In the genomic region with DNA sequence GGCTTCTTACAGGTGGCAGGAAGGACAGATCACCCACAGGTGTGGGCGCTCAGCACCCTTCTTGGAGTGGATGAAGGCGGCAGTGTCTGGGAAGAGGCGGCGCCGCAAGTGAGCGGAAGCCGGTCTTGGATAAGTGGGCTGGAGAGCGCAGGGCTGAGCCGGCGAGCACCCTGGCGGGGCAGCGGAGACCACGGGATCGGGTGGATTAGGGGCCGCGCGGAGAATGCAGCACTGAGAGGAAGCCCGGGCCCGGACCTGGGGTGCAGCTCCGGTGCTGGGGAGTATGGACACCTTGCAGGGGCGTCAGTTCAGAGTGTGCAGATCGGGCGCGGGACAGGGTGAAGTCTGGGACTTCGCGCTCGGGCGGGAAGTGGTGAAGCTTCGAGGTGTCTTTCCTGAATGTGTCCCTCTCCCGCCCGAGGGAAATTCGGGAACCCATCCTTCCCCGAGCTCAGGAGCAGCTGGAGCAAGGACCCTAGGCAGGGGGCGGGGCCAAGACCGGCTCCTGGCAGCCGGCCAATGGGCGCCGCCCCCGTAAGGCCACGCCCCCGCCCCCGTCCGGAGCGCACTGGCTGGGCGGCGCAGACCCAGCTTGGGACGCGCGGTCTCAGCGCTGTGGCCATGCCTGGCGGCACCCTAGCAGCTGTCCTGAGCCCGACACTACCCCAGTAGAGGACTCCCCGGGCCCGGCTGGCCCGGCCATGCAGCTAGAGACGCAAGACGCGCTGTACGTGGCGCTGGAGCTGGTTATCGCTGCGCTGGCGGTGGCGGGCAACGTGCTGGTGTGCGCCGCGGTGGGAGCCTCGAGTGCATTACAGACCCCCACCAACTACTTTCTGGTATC, we compare ENCODE assay signal across 8 mouse cellular contexts. TPM values are rescaled to one million over a fixed set of nuclear protein-coding genes. Genes with fewer than 3 reads are reported as not detected.
DNase-seq lines count a peak whose midpoint lies in the region; ATAC-seq and TF ChIP-seq lines count a peak whose summit lies in the region.

A gene (plus strand): TSS at position 584 of the 844 bp plus-strand sequence.

- peak within 1 kb of the TSS; percentile 71 for H3K9ac ChIP-seq in hindbrain, embryonic 13.5 days

- WGBS in hindbrain, embryonic 13.5 days: under 1% methylated on average over 63 of the region's 69 CpGs
- under 1% methylated on average over 69 of the region's 69 CpGs for WGBS in limb, embryonic 10.5 days
- under 1% methylated on average over 69 of the region's 69 CpGs for WGBS in midbrain, embryonic 10.5 days
- WGBS in small intestine, adult 2 months: under 1% methylated on average over 69 of the region's 69 CpGs

- peak; percentile 92 for ATAC-seq in hindbrain, embryonic 13.5 days (ENCODE audit: low FRiP score)
- no peak for ATAC-seq in erythroid progenitor cell, adult 5-6 weeks (replicated peaks; ENCODE audit: low FRiP score, poor library complexity, severe bottlenecking)

- no peak within 1 kb of the TSS for H3K27ac ChIP-seq in hindbrain, embryonic 13.5 days
- H3K27ac ChIP-seq in limb, embryonic 10.5 days: peak within 1 kb of the TSS; percentile 85
- H3K27ac ChIP-seq in midbrain, embryonic 10.5 days (replicated peaks): peak within 1 kb of the TSS; percentile 62
- H3K27ac ChIP-seq in small intestine, adult 2 months (ENCODE audit: insufficient read depth, low read depth, low read length): peak within 1 kb of the TSS; percentile 25; the same call in 1 of the 2 replicates

- TF ChIP-seq CTCF in small intestine, adult 2 months (IDR thresholded peaks at IDR 0.05; ENCODE audit: extremely low read depth, insufficient read length, insufficient replicate concordance, low read depth, low read length): no peak

- peak within 1 kb of the TSS; percentile 99 for H3K4me2 ChIP-seq in hindbrain, embryonic 13.5 days

- H3K9me3 ChIP-seq in hindbrain, embryonic 13.5 days: no peaks in the 10 kb centered on the region
- no peaks in the 10 kb centered on the region for H3K9me3 ChIP-seq in limb, embryonic 10.5 days (replicated peaks)
- peaks cover 8% of the 10 kb centered on the region for H3K9me3 ChIP-seq in midbrain, embryonic 10.5 days (replicated peaks)

- peak within 1 kb of the TSS; percentile 68 for H3K4me3 ChIP-seq in hindbrain, embryonic 13.5 days
- peak within 1 kb of the TSS; percentile 66 for H3K4me3 ChIP-seq in limb, embryonic 10.5 days
- H3K4me3 ChIP-seq in midbrain, embryonic 10.5 days: peak within 1 kb of the TSS; percentile 65
- peak within 1 kb of the TSS; percentile 84 for H3K4me3 ChIP-seq in small intestine, adult 2 months (ENCODE audit: low read depth, low read length)

- H3K36me3 ChIP-seq in hindbrain, embryonic 13.5 days: no peaks in the 10 kb centered on the region
- H3K36me3 ChIP-seq in limb, embryonic 10.5 days: no peaks in the 10 kb centered on the region
- no peaks in the 10 kb centered on the region for H3K36me3 ChIP-seq in midbrain, embryonic 10.5 days
- no peaks in the 10 kb centered on the region for H3K36me3 ChIP-seq in small intestine, adult 2 months (ENCODE audit: control insufficient read depth, insufficient read depth, low read length)

- TF ChIP-seq POLR2A in small intestine, adult 2 months (IDR thresholded peaks at IDR 0.05; ENCODE audit: low read depth, low read length): peak; percentile 38; the same call in 1 of the 2 replicates

- peaks cover 40% of the 10 kb centered on the region for H3K27me3 ChIP-seq in hindbrain, embryonic 13.5 days
- H3K27me3 ChIP-seq in limb, embryonic 10.5 days (ENCODE audit: low read depth, poor library complexity, severe bottlenecking): peaks cover 27% of the 10 kb centered on the region
- peaks cover 62% of the 10 kb centered on the region for H3K27me3 ChIP-seq in midbrain, embryonic 10.5 days (ENCODE audit: low read depth, poor library complexity, severe bottlenecking)
- H3K27me3 ChIP-seq in small intestine, adult 2 months (ENCODE audit: control insufficient read depth, insufficient read depth, low read length): no peaks in the 10 kb centered on the region

- peaks cover 16% of the 10 kb centered on the region for H3K4me1 ChIP-seq in hindbrain, embryonic 13.5 days (replicated peaks)
- H3K4me1 ChIP-seq in limb, embryonic 10.5 days: peaks cover 52% of the 10 kb centered on the region
- H3K4me1 ChIP-seq in midbrain, embryonic 10.5 days: peaks cover 22% of the 10 kb centered on the region
- peaks cover 7% of the 10 kb centered on the region for H3K4me1 ChIP-seq in small intestine, adult 2 months (ENCODE audit: control insufficient read depth, insufficient read depth, insufficient read length, low read length)

- DNase-seq in R1 (ENCODE audit: low read depth, low spot score): peak; percentile 94
- DNase-seq in cerebellum, adult 9-10 months: peak; percentile 20
- DNase-seq in frontal cortex, postnatal 36 days (ENCODE audit: low spot score in 2 of 2): peak; percentile 35 to 39
- peak; percentile 93 for DNase-seq in limb, embryonic 10.5 days (ENCODE audit: low spot score)
- DNase-seq in midbrain, embryonic 10.5 days (ENCODE audit: low spot score): peak; percentile 90

RNA-seq across cellular contexts. Expression of the gene that starts here (rescaled TPM):
- polyA plus RNA-seq in hindbrain, embryonic 13.5 days (2015; fragmentation: Nextera tagmentation; extraction: Ambion mirVana): 3.8 and 5.4 TPM in 2 replicates
- polyA plus RNA-seq in limb, embryonic 10.5 days (2016; fragmentation: Nextera tagmentation; extraction: Ambion mirVana): 10.4 and 11.5 TPM in 2 replicates
- 3.9 and 4.5 TPM in 2 replicates for polyA plus RNA-seq in midbrain, embryonic 10.5 days (2016; fragmentation: Nextera tagmentation; extraction: Ambion mirVana)
- polyA plus RNA-seq in small intestine, adult 2 months (2012; rRNA removed): 16.4 and 36.4 TPM in 2 replicates
- total RNA-seq in erythroid progenitor cell, adult 5-6 weeks (2015; ENCODE audit: low replicate concordance): 0.84 TPM in 1 of 2 replicates, not detected in the other
- 0.77 TPM in 1 of 2 replicates, not detected in the other for total RNA-seq in erythroid progenitor cell, adult 5-6 weeks (2017; ENCODE audit: low replicate concordance)

Comparison
In these comparisons a context has a peak if more than half of its experiments do, and no peak if none do; other contexts are left out.
1. DNase-seq: peak in every context shown above with its lines; median percentile 94 in R1; 93 in limb, embryonic 10.5 days; 90 in midbrain, embryonic 10.5 days; 37 in frontal cortex, postnatal 36 days; 20 in cerebellum, adult 9-10 months.